Mouse (Mus musculus) liver, embryonic 18 days (tissue): ENCODE measurements around the gene Dnase1l1. TPM values are rescaled to one million over a fixed set of nuclear protein-coding genes. Genes with fewer than 3 reads are reported as not detected.

ENCODE experiments used
- polyA plus RNA-seq: library from polyadenylated mRNA; depleted of rRNA; stranded (reverse); fragments of >200 nt; gene quantifications from 2 replicates; pipeline ENCODE4 v1.2.3, GENCODE M21; 2012; rRNA removed

Dnase1l1 gene
- 12.3 and 12.4 TPM in 2 replicates for polyA plus RNA-seq

GRCm38 (mm10) chrX:74281732-74282394 is at the start of gene Dnase1l1, which contains the start of gene Taz:
TSS of gene Dnase1l1 (minus strand) at chrX:74282337.
TSS of gene Taz (plus strand) at chrX:74281912.

GRCm38 (mm10) chrX:74328725-74329161 is 46.6 kb upstream of the Dnase1l1 start, which contains the start of gene Plxna3:
TSS of gene Plxna3 (plus strand) at chrX:74329066.

GRCm38 (mm10) chrX:74312540-74313464 is 30.7 kb upstream of the Dnase1l1 start, which contains the start of gene Fam50a:
TSS of gene Fam50a (plus strand) at chrX:74313033.

GRCm38 (mm10) chrX:74304867-74305700 is 22.9 kb upstream of the Dnase1l1 start, which contains the start of gene Gdi1:
TSS of gene Gdi1 (plus strand) at chrX:74304998.

GRCm38 (mm10) chrX:74296538-74297448 is 14.7 kb upstream of the Dnase1l1 start, which contains the start of gene Atp6ap1:
TSS of gene Atp6ap1 (plus strand) at chrX:74297097.

GRCm38 (mm10) chrX:74270062-74270901 is 11.9 kb downstream of the Dnase1l1 start, which contains the start of gene Rpl10:
TSS of gene Rpl10 (plus strand) at chrX:74270812.

GRCm38 (mm10) chrX:74254153-74254887 is 27.8 kb downstream of the Dnase1l1 start, which contains the start of gene Emd:
TSS of gene Emd (plus strand) at chrX:74254687.

GRCm38 (mm10) chrX:74249615-74250014 is 32.5 kb downstream of the Dnase1l1 start, which contains the start of gene Flna:
TSS of gene Flna (minus strand) at chrX:74249820.

Other genes with a start within 250 kb of the Dnase1l1 start
- gene Opn1mw, start 154.9 kb downstream of the Dnase1l1 start, polyA plus RNA-seq = not detected in 2 replicates
- 3.2 and 3.9 TPM in 2 replicates for gene Mecp2, start 147.0 kb downstream of the Dnase1l1 start, polyA plus RNA-seq
- gene Tex28, start 114.5 kb downstream of the Dnase1l1 start, polyA plus RNA-seq = not detected in 2 replicates
- not detected in 2 replicates for gene Tktl1, start 105.1 kb downstream of the Dnase1l1 start, polyA plus RNA-seq
- gene Flna, start 32.5 kb downstream of the Dnase1l1 start, polyA plus RNA-seq = 78.2 and 95.5 TPM in 2 replicates
- 21.0 and 25.4 TPM in 2 replicates for gene Emd, start 27.6 kb downstream of the Dnase1l1 start, polyA plus RNA-seq
- 1,323 and 1,359 TPM in 2 replicates for gene Rpl10, start 11.5 kb downstream of the Dnase1l1 start, polyA plus RNA-seq
- 27.9 and 31.7 TPM in 2 replicates for gene Taz, start 425 bp downstream of the Dnase1l1 start, polyA plus RNA-seq
- gene Atp6ap1, start 14.8 kb upstream of the Dnase1l1 start, polyA plus RNA-seq = 78.4 and 81.0 TPM in 2 replicates
- 114 and 163 TPM in 2 replicates for gene Gdi1, start 22.7 kb upstream of the Dnase1l1 start, polyA plus RNA-seq
- gene Fam50a, start 30.7 kb upstream of the Dnase1l1 start, polyA plus RNA-seq = 17.1 and 18.8 TPM in 2 replicates
- 2.4 and 3.7 TPM in 2 replicates for gene Plxna3, start 46.7 kb upstream of the Dnase1l1 start, polyA plus RNA-seq
- 42.7 and 52.1 TPM in 2 replicates for gene Lage3, start 71.3 kb upstream of the Dnase1l1 start, polyA plus RNA-seq
- gene Ubl4a, start 90.9 kb upstream of the Dnase1l1 start, polyA plus RNA-seq = 19.6 and 21.6 TPM in 2 replicates
- 4.5 and 4.9 TPM in 2 replicates for gene Slc10a3, start 91.0 kb upstream of the Dnase1l1 start, polyA plus RNA-seq
- gene Fam3a, start 110.9 kb upstream of the Dnase1l1 start, polyA plus RNA-seq = 13.7 and 15.3 TPM in 2 replicates
- 18.2 and 19.2 TPM in 2 replicates for gene Ikbkg, start 111.0 kb upstream of the Dnase1l1 start, polyA plus RNA-seq
- 23.5 and 26.4 TPM in 2 replicates for gene G6pdx, start 146.9 kb upstream of the Dnase1l1 start, polyA plus RNA-seq
- not detected in 2 replicates for gene Gm6880, start 199.1 kb upstream of the Dnase1l1 start, polyA plus RNA-seq